Mouse (Mus musculus): Measurements from ENCODE around the gene Iffo1. TPM values are rescaled to one million over a fixed set of nuclear protein-coding genes. Genes with fewer than 3 reads are reported as not detected.

Gene Iffo1
- polyA plus RNA-seq, 1 experiment from 2014 or later: 18.2 TPM

- no peak for ATAC-seq (ENCODE audit: low FRiP score)
- 0 out of 2 replicates have a peak overlapping the region, but pooled peaks have one; percentile 7 for H3K27ac ChIP-seq
- H3K4me1 ChIP-seq (replicated peaks; ENCODE audit: control insufficient read depth, insufficient read depth, low read length): peaks cover 41% of the 10 kb centered on the region
- DNase-seq (ENCODE audit: low spot score): no peak
- H3K27me3 ChIP-seq (ENCODE audit: control insufficient read depth, insufficient read depth, low read length): no peaks in the 10 kb centered on the region
- H3K4me3 ChIP-seq (replicated peaks; ENCODE audit: low read length): peak overlapping the region; percentile 10
- H3K9ac ChIP-seq: peak overlapping the region; percentile 92
- peaks cover 28% of the 10 kb centered on the region for H3K36me3 ChIP-seq (replicated peaks; ENCODE audit: control insufficient read depth, insufficient read depth)
- peak overlapping the region; percentile 98 for H3K4me2 ChIP-seq (replicated peaks)
- no peaks in the 10 kb centered on the region for H3K9me3 ChIP-seq (ENCODE audit: control insufficient read depth, low read length)
- 56% methylated on average over 10 of the region's 10 CpGs for WGBS
Observed at GRCm38 (mm10) chr6:125147329-125147728, 2.3 kb downstream of the Iffo1 start.

GRCm38 (mm10) chr6:125148251-125148925 is 3.3 kb downstream of the Iffo1 start:
- ATAC-seq (ENCODE audit: low FRiP score) (no peak), DNase-seq (ENCODE audit: low spot score) (no peak)
- 67% methylated on average over 18 of the region's 18 CpGs for WGBS
- peaks cover 41% of the 10 kb centered on the region for H3K4me1 ChIP-seq (replicated peaks; ENCODE audit: control insufficient read depth, insufficient read depth, low read length)
- H3K9me3 ChIP-seq (ENCODE audit: control insufficient read depth, low read length): no peaks in the 10 kb centered on the region
- no peak overlapping the region for H3K4me3 ChIP-seq (replicated peaks; ENCODE audit: low read length)
- H3K4me2 ChIP-seq (replicated peaks): peak overlapping the region; percentile 98
- H3K36me3 ChIP-seq (replicated peaks; ENCODE audit: control insufficient read depth, insufficient read depth): peaks cover 29% of the 10 kb centered on the region
- H3K27ac ChIP-seq: 0 out of 2 replicates have a peak overlapping the region, but pooled peaks have one; percentile 29
- H3K27me3 ChIP-seq (ENCODE audit: control insufficient read depth, insufficient read depth, low read length): no peaks in the 10 kb centered on the region
- peak overlapping the region; percentile 92 for H3K9ac ChIP-seq

GRCm38 (mm10) chr6:125148926-125149568 is 4.0 kb downstream of the Iffo1 start:
- no peak overlapping the region for H3K27ac ChIP-seq
- H3K4me2 ChIP-seq (replicated peaks): peak overlapping the region; percentile 98
- H3K4me1 ChIP-seq (replicated peaks; ENCODE audit: control insufficient read depth, insufficient read depth, low read length): peaks cover 41% of the 10 kb centered on the region
- no peaks in the 10 kb centered on the region for H3K27me3 ChIP-seq (ENCODE audit: control insufficient read depth, insufficient read depth, low read length)
- H3K9ac ChIP-seq: peak overlapping the region; percentile 92; the same call in 1 of the 2 replicates
- ATAC-seq (ENCODE audit: low FRiP score) (no peak), DNase-seq (ENCODE audit: low spot score) (no peak)
- 74% methylated on average over 16 of the region's 16 CpGs for WGBS
- H3K9me3 ChIP-seq (ENCODE audit: control insufficient read depth, low read length): no peaks in the 10 kb centered on the region
- H3K4me3 ChIP-seq (replicated peaks; ENCODE audit: low read length): no peak overlapping the region
- peaks cover 27% of the 10 kb centered on the region for H3K36me3 ChIP-seq (replicated peaks; ENCODE audit: control insufficient read depth, insufficient read depth)

GRCm38 (mm10) chr6:125149569-125149950 is 4.5 kb downstream of the Iffo1 start:
- Histone ChIP-seq H3K27ac (no peak overlapping the region), H3K27me3 (ENCODE audit: control insufficient read depth, insufficient read depth, low read length) (no peaks in the 10 kb centered on the region), H3K9ac (no peak overlapping the region), H3K4me1 (replicated peaks; ENCODE audit: control insufficient read depth, insufficient read depth, low read length) (peaks cover 41% of the 10 kb centered on the region), H3K36me3 (replicated peaks; ENCODE audit: control insufficient read depth, insufficient read depth) (peaks cover 25% of the 10 kb centered on the region), H3K4me3 (replicated peaks; ENCODE audit: low read length) (no peak overlapping the region), H3K4me2 (replicated peaks) (no peak overlapping the region), H3K9me3 (ENCODE audit: control insufficient read depth, low read length) (no peaks in the 10 kb centered on the region)
- 73% methylated on average over 7 of the region's 7 CpGs for WGBS
- no peak for DNase-seq (ENCODE audit: low spot score)
- no peak for ATAC-seq (ENCODE audit: low FRiP score)

DNA sequence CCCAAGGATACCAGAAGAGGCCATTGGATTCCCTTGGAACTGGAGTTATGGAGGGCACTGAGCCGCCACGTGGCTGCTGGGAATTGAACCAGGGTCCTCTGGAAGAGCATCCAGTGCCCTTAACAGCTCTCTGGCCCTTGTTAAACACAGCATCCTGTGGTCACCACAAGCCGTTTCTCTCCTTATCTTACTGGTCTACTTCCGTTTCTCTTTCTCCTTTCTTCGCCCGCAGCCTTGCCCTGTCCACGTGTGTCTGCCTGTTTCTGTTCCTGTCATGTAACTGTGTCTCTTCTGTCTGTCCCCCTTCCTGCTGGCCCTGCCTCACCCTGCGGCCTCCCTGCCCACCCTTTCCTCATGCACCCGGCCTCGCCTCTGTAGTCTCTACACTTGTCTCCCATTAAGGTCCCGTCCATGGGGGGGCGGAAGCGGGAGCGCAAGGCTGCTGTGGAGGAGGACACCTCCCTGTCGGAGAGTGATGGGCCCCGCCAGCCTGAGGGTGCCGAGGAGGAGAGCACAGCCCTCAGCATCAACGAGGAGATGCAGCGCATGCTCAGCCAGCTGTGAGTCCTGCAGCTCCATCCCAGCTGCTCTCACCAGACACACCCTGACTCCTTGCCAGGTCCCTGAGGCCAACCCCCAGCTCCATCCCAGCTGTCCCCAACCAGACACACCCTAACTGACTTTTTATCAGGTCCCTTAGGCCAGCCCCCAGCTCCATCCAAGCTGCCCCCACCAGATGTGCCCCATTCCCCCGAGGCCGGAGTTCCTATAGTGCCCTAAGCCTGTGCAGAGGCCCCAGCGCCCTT is 7.4 kb downstream of the Iffo1 start:
- DNase-seq (ENCODE audit: low spot score) (no peak), ATAC-seq (ENCODE audit: low FRiP score) (no peak)
- Histone ChIP-seq H3K27me3 (ENCODE audit: control insufficient read depth, insufficient read depth, low read length) (no peaks in the 10 kb centered on the region), H3K4me1 (replicated peaks; ENCODE audit: control insufficient read depth, insufficient read depth, low read length) (peaks cover 23% of the 10 kb centered on the region), H3K4me3 (replicated peaks; ENCODE audit: low read length) (no peak overlapping the region), H3K27ac (no peak overlapping the region), H3K9ac (no peak overlapping the region), H3K4me2 (replicated peaks) (no peak overlapping the region), H3K9me3 (ENCODE audit: control insufficient read depth, low read length) (no peaks in the 10 kb centered on the region), H3K36me3 (replicated peaks; ENCODE audit: control insufficient read depth, insufficient read depth) (peaks cover 39% of the 10 kb centered on the region)
- 85% methylated on average over 22 of the region's 22 CpGs for WGBS

GRCm38 (mm10) chr6:125153018-125153389 is 8.0 kb downstream of the Iffo1 start:
- H3K9me3 ChIP-seq (ENCODE audit: control insufficient read depth, low read length): no peaks in the 10 kb centered on the region
- H3K4me3 ChIP-seq (replicated peaks; ENCODE audit: low read length): no peak overlapping the region
- no peak overlapping the region for H3K4me2 ChIP-seq (replicated peaks)
- H3K4me1 ChIP-seq (replicated peaks; ENCODE audit: control insufficient read depth, insufficient read depth, low read length): peaks cover 17% of the 10 kb centered on the region
- 83% methylated on average over 5 of the region's 5 CpGs for WGBS
- ATAC-seq (ENCODE audit: low FRiP score) (no peak), DNase-seq (ENCODE audit: low spot score) (no peak)
- H3K9ac ChIP-seq: no peak overlapping the region
- H3K27me3 ChIP-seq (ENCODE audit: control insufficient read depth, insufficient read depth, low read length): no peaks in the 10 kb centered on the region
- H3K36me3 ChIP-seq (replicated peaks; ENCODE audit: control insufficient read depth, insufficient read depth): peaks cover 41% of the 10 kb centered on the region
- no peak overlapping the region for H3K27ac ChIP-seq

GRCm38 (mm10) chr6:125153682-125154081 is 8.6 kb downstream of the Iffo1 start:
- DNase-seq (ENCODE audit: low spot score) (no peak), ATAC-seq (ENCODE audit: low FRiP score) (no peak)
- WGBS: 94% methylated on average over 4 of the region's 4 CpGs
- peaks cover 44% of the 10 kb centered on the region for H3K36me3 ChIP-seq (replicated peaks; ENCODE audit: control insufficient read depth, insufficient read depth)
- no peak overlapping the region for H3K27ac ChIP-seq
- no peak overlapping the region for H3K4me3 ChIP-seq (replicated peaks; ENCODE audit: low read length)
- H3K9me3 ChIP-seq (ENCODE audit: control insufficient read depth, low read length): no peaks in the 10 kb centered on the region
- no peaks in the 10 kb centered on the region for H3K27me3 ChIP-seq (ENCODE audit: control insufficient read depth, insufficient read depth, low read length)
- H3K4me2 ChIP-seq (replicated peaks): no peak overlapping the region
- H3K9ac ChIP-seq: no peak overlapping the region
- H3K4me1 ChIP-seq (replicated peaks; ENCODE audit: control insufficient read depth, insufficient read depth, low read length): peaks cover 10% of the 10 kb centered on the region; the same call in 1 of the 2 replicates

DNA sequence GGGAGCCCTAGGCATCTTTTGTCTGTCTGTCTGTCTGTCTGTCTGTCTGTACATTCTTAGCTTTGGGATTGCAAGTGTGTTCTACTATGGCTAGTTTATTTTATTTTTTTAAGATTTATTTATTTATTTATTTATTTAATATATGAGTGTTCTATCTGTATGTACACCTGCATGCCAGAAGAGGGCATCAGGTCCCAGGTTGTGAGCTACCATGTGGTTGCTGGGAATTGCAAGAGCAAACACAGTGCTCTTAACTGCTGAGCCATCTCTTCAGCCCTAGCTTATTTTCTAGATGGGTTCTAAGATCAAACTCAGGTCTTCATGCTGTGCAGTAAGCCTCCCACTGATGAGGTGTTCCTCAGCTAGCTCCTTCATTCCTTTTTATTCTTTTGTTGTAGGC is 9.5 kb downstream of the Iffo1 start:
- Histone ChIP-seq H3K9ac (no peak overlapping the region), H3K27ac (no peak overlapping the region), H3K9me3 (ENCODE audit: control insufficient read depth, low read length) (no peaks in the 10 kb centered on the region), H3K36me3 (replicated peaks; ENCODE audit: control insufficient read depth, insufficient read depth) (peaks cover 53% of the 10 kb centered on the region), H3K4me3 (replicated peaks; ENCODE audit: low read length) (no peak overlapping the region), H3K4me2 (replicated peaks) (no peak overlapping the region), H3K27me3 (ENCODE audit: control insufficient read depth, insufficient read depth, low read length) (no peaks in the 10 kb centered on the region), H3K4me1 (replicated peaks; ENCODE audit: control insufficient read depth, insufficient read depth, low read length) (0 out of 2 replicates have a peak, but pooled peaks cover 3% of the 10 kb centered on the region)
- DNase-seq (ENCODE audit: low spot score): peak; percentile 51
- no peak for ATAC-seq (ENCODE audit: low FRiP score)

DNA sequence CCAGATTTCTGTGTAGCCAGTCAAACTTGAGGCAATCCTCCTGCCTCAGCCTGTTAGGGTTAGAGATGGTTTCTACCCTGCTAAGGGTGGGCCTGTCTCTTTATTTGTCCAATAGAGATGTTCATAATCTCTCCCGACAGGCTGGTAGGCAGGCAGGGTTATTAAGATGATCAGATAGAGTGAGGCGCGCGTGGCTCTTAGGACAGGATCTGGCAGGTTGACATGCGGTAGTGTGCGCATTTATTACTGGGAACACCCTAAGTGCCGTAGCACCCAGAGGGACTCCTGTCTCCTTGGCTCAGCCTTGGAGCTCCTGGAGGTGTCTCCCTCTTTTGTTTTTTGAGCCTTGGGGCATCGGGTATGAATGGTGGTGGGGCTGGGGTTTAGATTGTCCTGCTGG is 10.2 kb downstream of the Iffo1 start:
- H3K27me3 ChIP-seq (ENCODE audit: control insufficient read depth, insufficient read depth, low read length): no peaks in the 10 kb centered on the region
- ATAC-seq (ENCODE audit: low FRiP score): no peak
- no peak overlapping the region for H3K27ac ChIP-seq
- WGBS: 86% methylated on average over 8 of the region's 8 CpGs
- no peaks in the 10 kb centered on the region for H3K9me3 ChIP-seq (ENCODE audit: control insufficient read depth, low read length)
- no peaks in the 10 kb centered on the region for H3K4me1 ChIP-seq (replicated peaks; ENCODE audit: control insufficient read depth, insufficient read depth, low read length)
- DNase-seq (ENCODE audit: low spot score): no peak
- H3K4me2 ChIP-seq (replicated peaks): no peak overlapping the region
- H3K4me3 ChIP-seq (replicated peaks; ENCODE audit: low read length): no peak overlapping the region
- peaks cover 60% of the 10 kb centered on the region for H3K36me3 ChIP-seq (replicated peaks; ENCODE audit: control insufficient read depth, insufficient read depth)
- no peak overlapping the region for H3K9ac ChIP-seq

Measured in hindbrain, embryonic 14.5 days (tissue).